Mouse (Mus musculus) embryo, embryonic 11 days (tissue): ENCODE data around the gene Ndufa3.

Experiments
- DNase-seq: peaks from one replicate; pipeline ENCODE4 v3.0.0-alpha.2; 2015

The Ndufa3 gene

GRCm38 (mm10) chr7:3611006-3611405 is 6.2 kb upstream of the Ndufa3 start:
- DNase-seq = no peak

- no peak for DNase-seq
Observed at GRCm38 (mm10) chr7:3614021-3614420, 3.2 kb upstream of the Ndufa3 start.

GRCm38 (mm10) chr7:3616057-3616388 is 1.1 kb upstream of the Ndufa3 start, which contains the start of gene Oscar:
TSS of gene Oscar (minus strand) at chr7:3616157.
- no peak for DNase-seq

GRCm38 (mm10) chr7:3616389-3617241 is 558 bp upstream of the Ndufa3 start:
- no peak for DNase-seq

GRCm38 (mm10) chr7:3629030-3629429 is 11.9 kb downstream of the Ndufa3 start:
- DNase-seq = no peak

GRCm38 (mm10) chr7:3629543-3630477 is 12.6 kb downstream of the Ndufa3 start, which contains the start of the genes Tfpt and Prpf31:
TSS of gene Tfpt (minus strand) at chr7:3629929.
TSS of gene Prpf31 (plus strand) at chr7:3629985.
- peak; percentile 95 for DNase-seq

- no peak for DNase-seq
Observed at GRCm38 (mm10) chr7:3630478-3630815, 13.3 kb downstream of the Ndufa3 start.

- DNase-seq = no peak
Observed at GRCm38 (mm10) chr7:3643412-3643811, 26.2 kb downstream of the Ndufa3 start.

- DNase-seq = no peak
Observed at GRCm38 (mm10) chr7:3643843-3644242, 26.7 kb downstream of the Ndufa3 start.

- DNase-seq = no peak
Observed at GRCm38 (mm10) chr7:3644348-3644671, 27.1 kb downstream of the Ndufa3 start.

GRCm38 (mm10) chr7:3644672-3645487 is 27.7 kb downstream of the Ndufa3 start, which contains the start of gene Cnot3:
TSS of gene Cnot3 (plus strand) at chr7:3645268.
- peak; percentile 98 for DNase-seq

GRCm38 (mm10) chr7:3645488-3646025 is 28.4 kb downstream of the Ndufa3 start:
- DNase-seq = no peak

- no peak for DNase-seq
Observed at GRCm38 (mm10) chr7:3646188-3646587, 29.0 kb downstream of the Ndufa3 start.

- no peak for DNase-seq
Observed at GRCm38 (mm10) chr7:3646641-3647040, 29.5 kb downstream of the Ndufa3 start.

GRCm38 (mm10) chr7:3656966-3657365 is 39.8 kb downstream of the Ndufa3 start:
- no peak for DNase-seq

GRCm38 (mm10) chr7:3658578-3658977 is 41.4 kb downstream of the Ndufa3 start:
- no peak for DNase-seq

- DNase-seq = peak; percentile 37
Observed at GRCm38 (mm10) chr7:3664524-3665214, 47.5 kb downstream of the Ndufa3 start.

- peak; percentile 96 for DNase-seq
Observed at GRCm38 (mm10) chr7:3665215-3666114, 48.3 kb downstream of the Ndufa3 start, which contains the start of gene Leng1. TSS of gene Leng1 (minus strand) at chr7:3665840.

GRCm38 (mm10) chr7:3666921-3667391 is 49.8 kb downstream of the Ndufa3 start:
- DNase-seq = peak; percentile 24
